Mouse (Mus musculus): Measurements from ENCODE around the gene Atxn7l1. TPM values are rescaled to one million over a fixed set of nuclear protein-coding genes. Genes with fewer than 3 reads are reported as not detected.

Atxn7l1 gene
- polyA plus RNA-seq, 1 experiment from 2014 or later = 11.4 TPM

- Histone ChIP-seq H3K27ac (replicated peaks; ENCODE audit: low read depth, low read length) (no peak overlapping the region), H3K4me3 (ENCODE audit: low read depth, low read length) (no peak overlapping the region), H3K9me3 (ENCODE audit: control insufficient read depth, low read length) (no peaks in the 10 kb centered on the region), H3K4me1 (ENCODE audit: control insufficient read depth, insufficient read depth, low read length) (peaks cover 22% of the 10 kb centered on the region), H3K4me2 (ENCODE audit: low read depth, low read length) (no peak overlapping the region), H3K36me3 (ENCODE audit: control insufficient read depth, insufficient read depth, low read length) (no peaks in the 10 kb centered on the region), H3K27me3 (replicated peaks; ENCODE audit: control insufficient read depth, insufficient read depth, low read length) (no peaks in the 10 kb centered on the region), H3K9ac (ENCODE audit: low read depth, low read length) (no peak overlapping the region)
- ATAC-seq (ENCODE audit: low read depth) = no peak
- no peak for DNase-seq (ENCODE audit: low spot score)
- WGBS = 80% methylated on average over 8 of the region's 8 CpGs
These were observed 26.2 kb downstream of the Atxn7l1 start for GRCm38 (mm10) chr12:33173720-33174141.

DNA sequence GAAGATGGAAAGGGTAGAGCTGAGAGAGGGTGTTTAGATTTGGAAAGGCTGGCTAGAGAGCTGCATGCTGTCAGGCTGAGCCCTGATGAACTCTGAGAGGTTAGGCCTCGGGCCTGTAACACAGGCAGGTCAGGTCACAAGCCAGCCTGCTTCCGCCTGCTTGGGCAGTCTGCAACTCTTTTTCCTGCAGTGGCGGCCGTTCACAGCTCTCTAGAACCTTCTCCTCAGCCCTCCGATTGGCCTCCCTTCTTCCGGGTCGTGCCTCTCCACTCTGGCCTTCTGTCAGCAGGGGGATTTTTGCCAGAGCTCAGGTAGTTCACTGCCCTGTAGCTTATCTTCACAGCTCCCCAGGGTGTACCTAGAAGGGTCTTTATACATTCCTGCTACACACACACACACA lies 26.7 kb downstream of the Atxn7l1 start:
- Histone ChIP-seq H3K9me3 (ENCODE audit: control insufficient read depth, low read length) (no peaks in the 10 kb centered on the region), H3K27ac (replicated peaks; ENCODE audit: low read depth, low read length) (no peak overlapping the region), H3K27me3 (replicated peaks; ENCODE audit: control insufficient read depth, insufficient read depth, low read length) (no peaks in the 10 kb centered on the region), H3K4me2 (ENCODE audit: low read depth, low read length) (no peak overlapping the region), H3K4me3 (ENCODE audit: low read depth, low read length) (no peak overlapping the region), H3K36me3 (ENCODE audit: control insufficient read depth, insufficient read depth, low read length) (no peaks in the 10 kb centered on the region), H3K4me1 (ENCODE audit: control insufficient read depth, insufficient read depth, low read length) (peaks cover 22% of the 10 kb centered on the region), H3K9ac (ENCODE audit: low read depth, low read length) (no peak overlapping the region)
- 84% methylated on average over 7 of the region's 7 CpGs for WGBS
- DNase-seq (ENCODE audit: low spot score) (no peak), ATAC-seq (ENCODE audit: low read depth) (no peak)

DNA sequence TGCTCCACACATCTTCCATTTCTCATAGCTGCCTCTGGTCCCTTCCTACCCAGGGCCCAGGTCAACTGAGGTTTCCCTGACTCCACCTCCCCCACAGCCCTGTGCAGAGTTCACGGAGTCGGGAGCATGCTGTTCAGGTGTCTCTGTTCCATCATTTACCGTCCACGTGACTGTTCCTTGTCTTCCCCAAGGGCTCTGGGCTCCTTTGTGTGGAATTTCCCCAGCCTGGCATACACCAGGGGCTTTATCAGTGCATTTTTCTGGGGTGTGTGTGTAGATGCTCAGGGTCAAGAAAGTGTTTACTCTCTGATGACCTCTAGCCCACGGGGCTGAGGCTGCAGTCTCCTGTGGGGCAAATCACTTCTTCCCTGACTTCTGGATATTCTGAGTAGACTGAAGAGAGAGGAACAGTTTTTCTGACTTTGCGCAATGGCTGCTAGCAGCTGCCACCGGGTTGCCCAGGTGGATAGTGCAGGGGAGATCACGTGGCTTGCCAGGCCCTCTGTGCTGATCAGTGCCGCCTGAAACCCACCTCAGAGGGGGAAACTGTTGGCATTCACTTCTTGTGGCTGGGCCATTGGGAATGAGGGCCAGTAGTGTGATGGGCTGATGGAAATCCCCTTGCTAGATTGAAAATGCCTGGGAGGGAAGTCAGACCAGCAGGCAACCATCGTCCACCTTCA lies 27.3 kb downstream of the Atxn7l1 start:
- ATAC-seq (ENCODE audit: low read depth) (no peak), DNase-seq (ENCODE audit: low spot score) (no peak)
- Histone ChIP-seq H3K9ac (ENCODE audit: low read depth, low read length) (0 out of 2 replicates have a peak overlapping the region, but pooled peaks have one; percentile 7), H3K36me3 (ENCODE audit: control insufficient read depth, insufficient read depth, low read length) (no peaks in the 10 kb centered on the region), H3K4me3 (ENCODE audit: low read depth, low read length) (no peak overlapping the region), H3K27ac (replicated peaks; ENCODE audit: low read depth, low read length) (no peak overlapping the region), H3K4me1 (ENCODE audit: control insufficient read depth, insufficient read depth, low read length) (peaks cover 22% of the 10 kb centered on the region), H3K4me2 (ENCODE audit: low read depth, low read length) (no peak overlapping the region), H3K27me3 (replicated peaks; ENCODE audit: control insufficient read depth, insufficient read depth, low read length) (no peaks in the 10 kb centered on the region), H3K9me3 (ENCODE audit: control insufficient read depth, low read length) (no peaks in the 10 kb centered on the region)
- 53% methylated on average over 10 of the region's 10 CpGs for WGBS

DNA sequence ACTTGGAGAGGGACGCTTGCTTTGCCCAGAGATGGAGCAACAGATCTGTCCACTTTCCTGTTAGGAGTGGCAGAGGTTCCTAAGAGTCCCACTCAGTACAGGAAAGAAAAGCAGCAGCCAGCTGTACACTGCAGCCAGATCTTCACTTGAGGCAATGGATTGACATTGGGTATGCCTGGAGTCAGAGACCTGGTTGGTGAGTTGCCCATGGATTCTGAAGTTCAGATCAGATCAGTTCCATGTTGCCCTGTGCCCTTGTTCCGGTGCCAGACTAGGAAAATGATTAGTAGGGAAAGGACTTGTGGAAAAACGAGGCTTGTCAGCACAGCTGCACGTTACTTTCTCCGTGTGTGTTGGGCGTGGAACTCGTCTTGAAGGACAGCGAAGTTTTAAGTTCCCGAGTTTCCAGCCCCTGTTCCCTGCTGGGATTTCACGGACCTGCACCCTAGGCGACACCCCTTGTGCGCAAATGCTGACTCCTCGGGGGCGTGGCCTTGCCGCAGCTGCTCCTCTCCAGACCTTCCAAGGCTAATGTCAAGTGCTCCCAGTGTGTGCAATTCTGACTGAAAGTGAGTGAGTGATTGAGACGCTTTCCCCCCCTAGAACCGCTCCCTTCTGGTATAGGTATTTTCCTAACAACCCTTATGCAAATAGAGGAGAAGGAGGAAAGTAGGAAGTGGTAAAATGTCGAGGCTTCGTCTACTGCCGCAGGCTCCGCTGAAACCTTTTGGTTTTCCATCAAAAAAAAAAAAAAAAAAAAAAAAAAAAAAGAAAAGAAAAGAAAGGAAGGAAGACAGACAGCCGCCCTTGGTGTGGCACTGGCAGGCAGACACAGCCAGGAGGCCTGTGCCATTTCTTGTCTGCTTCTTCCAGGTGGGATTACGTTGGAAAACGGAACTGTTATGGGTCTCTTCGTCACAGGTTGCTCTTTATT lies 28.4 kb downstream of the Atxn7l1 start:
- Histone ChIP-seq H3K4me2 (ENCODE audit: low read depth, low read length) (peak overlapping the region; percentile 64), H3K4me3 (ENCODE audit: low read depth, low read length) (peak overlapping the region; percentile 23), H3K4me1 (ENCODE audit: control insufficient read depth, insufficient read depth, low read length) (peaks cover 22% of the 10 kb centered on the region), H3K9me3 (ENCODE audit: control insufficient read depth, low read length) (no peaks in the 10 kb centered on the region), H3K36me3 (ENCODE audit: control insufficient read depth, insufficient read depth, low read length) (no peaks in the 10 kb centered on the region), H3K27ac (replicated peaks; ENCODE audit: low read depth, low read length) (peak overlapping the region; percentile 2; the same call in 1 of the 2 replicates), H3K9ac (ENCODE audit: low read depth, low read length) (peak overlapping the region; percentile 27; the same call in 1 of the 2 replicates), H3K27me3 (replicated peaks; ENCODE audit: control insufficient read depth, insufficient read depth, low read length) (no peaks in the 10 kb centered on the region)
- DNase-seq (ENCODE audit: low spot score) = peak; percentile 71
- WGBS = 8% methylated on average over 25 of the region's 25 CpGs
- peak; percentile 84 for ATAC-seq (ENCODE audit: low read depth)

DNA sequence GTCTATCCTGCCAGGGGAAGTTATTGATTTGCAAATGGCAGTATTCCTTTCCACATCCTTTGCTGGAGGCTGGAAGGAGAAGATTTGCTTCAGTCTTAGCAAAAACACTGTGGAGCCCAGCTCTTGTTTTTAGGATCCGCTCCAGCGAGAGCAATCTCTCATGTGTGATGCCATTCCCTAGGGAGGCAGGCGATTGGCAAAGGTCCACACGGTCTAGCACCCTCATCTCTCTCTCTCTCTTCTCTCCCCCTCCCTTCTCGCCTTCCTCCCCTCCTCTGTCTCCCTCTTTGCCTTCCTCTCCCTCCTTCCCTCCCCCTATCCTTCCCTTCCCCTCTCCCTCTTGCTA lies 29.0 kb downstream of the Atxn7l1 start:
- peak overlapping the region; percentile 23; the same call in 1 of the 2 replicates for H3K4me3 ChIP-seq (ENCODE audit: low read depth, low read length)
- no peak for ATAC-seq (ENCODE audit: low read depth)
- DNase-seq (ENCODE audit: low spot score) = no peak
- peaks cover 22% of the 10 kb centered on the region for H3K4me1 ChIP-seq (ENCODE audit: control insufficient read depth, insufficient read depth, low read length)
- H3K27ac ChIP-seq (replicated peaks; ENCODE audit: low read depth, low read length) = no peak overlapping the region
- no peaks in the 10 kb centered on the region for H3K36me3 ChIP-seq (ENCODE audit: control insufficient read depth, insufficient read depth, low read length)
- no peaks in the 10 kb centered on the region for H3K9me3 ChIP-seq (ENCODE audit: control insufficient read depth, low read length)
- peak overlapping the region; percentile 64 for H3K4me2 ChIP-seq (ENCODE audit: low read depth, low read length)
- no peak overlapping the region for H3K9ac ChIP-seq (ENCODE audit: low read depth, low read length)
- WGBS = 41% methylated on average over 5 of the region's 5 CpGs
- no peaks in the 10 kb centered on the region for H3K27me3 ChIP-seq (replicated peaks; ENCODE audit: control insufficient read depth, insufficient read depth, low read length)

GRCm38 (mm10) chr12:33180421-33180820 lies 32.9 kb downstream of the Atxn7l1 start:
- Histone ChIP-seq H3K9me3 (ENCODE audit: control insufficient read depth, low read length) (no peaks in the 10 kb centered on the region), H3K9ac (ENCODE audit: low read depth, low read length) (no peak overlapping the region), H3K27me3 (replicated peaks; ENCODE audit: control insufficient read depth, insufficient read depth, low read length) (no peaks in the 10 kb centered on the region), H3K4me2 (ENCODE audit: low read depth, low read length) (no peak overlapping the region), H3K4me3 (ENCODE audit: low read depth, low read length) (no peak overlapping the region), H3K36me3 (ENCODE audit: control insufficient read depth, insufficient read depth, low read length) (no peaks in the 10 kb centered on the region), H3K4me1 (ENCODE audit: control insufficient read depth, insufficient read depth, low read length) (peaks cover 13% of the 10 kb centered on the region), H3K27ac (replicated peaks; ENCODE audit: low read depth, low read length) (no peak overlapping the region)
- 81% methylated on average over 2 of the region's 2 CpGs for WGBS
- ATAC-seq (ENCODE audit: low read depth) (no peak), DNase-seq (ENCODE audit: low spot score) (no peak)

- Histone ChIP-seq H3K36me3 (ENCODE audit: control insufficient read depth, insufficient read depth, low read length) (no peaks in the 10 kb centered on the region), H3K4me3 (ENCODE audit: low read depth, low read length) (no peak overlapping the region), H3K27me3 (replicated peaks; ENCODE audit: control insufficient read depth, insufficient read depth, low read length) (no peaks in the 10 kb centered on the region), H3K9ac (ENCODE audit: low read depth, low read length) (no peak overlapping the region), H3K4me2 (ENCODE audit: low read depth, low read length) (no peak overlapping the region), H3K4me1 (ENCODE audit: control insufficient read depth, insufficient read depth, low read length) (peaks cover 3% of the 10 kb centered on the region; the same call in 1 of the 2 replicates), H3K9me3 (ENCODE audit: control insufficient read depth, low read length) (no peaks in the 10 kb centered on the region), H3K27ac (replicated peaks; ENCODE audit: low read depth, low read length) (no peak overlapping the region)
- 81% methylated on average over 4 of the region's 4 CpGs for WGBS
- DNase-seq (ENCODE audit: low spot score) (no peak), ATAC-seq (ENCODE audit: low read depth) (no peak)
These were observed 34.4 kb downstream of the Atxn7l1 start for GRCm38 (mm10) chr12:33181875-33182274.

GRCm38 (mm10) chr12:33182428-33183137 lies 35.1 kb downstream of the Atxn7l1 start:
- Histone ChIP-seq H3K27ac (replicated peaks; ENCODE audit: low read depth, low read length) (no peak overlapping the region), H3K36me3 (ENCODE audit: control insufficient read depth, insufficient read depth, low read length) (no peaks in the 10 kb centered on the region), H3K9me3 (ENCODE audit: control insufficient read depth, low read length) (no peaks in the 10 kb centered on the region), H3K4me2 (ENCODE audit: low read depth, low read length) (no peak overlapping the region), H3K27me3 (replicated peaks; ENCODE audit: control insufficient read depth, insufficient read depth, low read length) (no peaks in the 10 kb centered on the region), H3K4me1 (ENCODE audit: control insufficient read depth, insufficient read depth, low read length) (peaks cover 3% of the 10 kb centered on the region; the same call in 1 of the 2 replicates), H3K9ac (ENCODE audit: low read depth, low read length) (no peak overlapping the region), H3K4me3 (ENCODE audit: low read depth, low read length) (no peak overlapping the region)
- 80% methylated on average over 11 of the region's 11 CpGs for WGBS
- no peak for ATAC-seq (ENCODE audit: low read depth)
- DNase-seq (ENCODE audit: low spot score) = no peak
